Mouse (Mus musculus): Measurements from ENCODE around the gene Nat8f4.
A peak's percentile ranks its signal among the peaks of the same experiment; 100 is the strongest.
"Not testable (repeated sequence)": the region's sequence is repeated elsewhere in the genome, so short reads cannot be mapped to it uniquely, and the experiment has no call there.

The Nat8f4 gene

DNA sequence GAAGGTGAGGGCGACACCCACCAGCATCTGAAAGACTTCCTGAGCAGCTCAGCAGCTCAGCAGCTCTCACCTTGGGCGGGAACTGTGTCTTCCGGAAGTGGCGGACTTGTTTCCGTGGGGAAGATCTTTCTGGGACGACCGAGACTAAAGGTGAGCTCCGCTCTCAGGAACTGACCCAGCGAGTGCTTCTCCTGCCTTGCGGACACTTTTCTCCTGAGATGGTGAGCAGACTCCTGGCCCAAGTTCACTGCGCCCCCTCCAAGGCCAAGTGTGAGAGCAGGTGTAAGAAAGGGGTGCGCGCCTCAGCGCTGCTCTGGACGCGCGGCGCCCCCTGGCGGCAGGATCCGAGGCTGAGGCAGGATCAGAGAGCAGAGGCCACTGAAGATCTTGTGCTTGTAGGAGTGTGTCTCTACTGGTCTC is at the start of gene Nat8f4:
Nat8f4 (minus strand) TSS at position 243 of the 420 bp plus-strand sequence.
- DNase-seq (ENCODE audit: low read depth): peak; percentile 86

GRCm38 (mm10) chr6:85948549-85948948 is 43.9 kb upstream of the Nat8f4 start:
- DNase-seq (ENCODE audit: low read depth): no peak

GRCm38 (mm10) chr6:85942469-85942868 is 37.8 kb upstream of the Nat8f4 start:
- DNase-seq (ENCODE audit: low read depth): no peak

DNA sequence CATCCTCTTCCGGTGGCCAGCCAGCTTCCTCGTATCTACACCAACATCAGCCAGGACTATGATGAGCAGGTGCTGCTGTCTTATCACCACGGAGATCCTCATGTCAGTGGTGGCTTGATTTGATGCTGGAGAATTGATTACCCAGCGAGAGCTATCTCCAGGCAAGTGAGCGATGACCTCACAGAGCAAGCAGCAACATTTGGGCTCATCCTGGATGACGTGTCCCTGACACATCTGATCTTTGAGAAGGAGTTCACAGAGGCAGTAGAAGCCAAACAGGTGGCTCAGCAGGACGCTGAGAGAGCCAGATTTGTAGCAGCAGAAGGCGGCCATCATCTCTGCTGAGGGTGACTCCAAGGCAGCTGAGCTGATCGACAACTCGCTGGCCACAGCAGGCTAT is 34.0 kb upstream of the Nat8f4 start:
- no peak for DNase-seq (ENCODE audit: low read depth)

GRCm38 (mm10) chr6:85936508-85937465 is 32.1 kb upstream of the Nat8f4 start:
- DNase-seq (ENCODE audit: low read depth): peak; percentile 78

GRCm38 (mm10) chr6:85935646-85936045 is 31.0 kb upstream of the Nat8f4 start:
- DNase-seq (ENCODE audit: low read depth): no peak

- no peak for DNase-seq (ENCODE audit: low read depth)
Measured at GRCm38 (mm10) chr6:85934047-85934446, 29.4 kb upstream of the Nat8f4 start.

- no peak for DNase-seq (ENCODE audit: low read depth)
Measured at GRCm38 (mm10) chr6:85929312-85929711, 24.6 kb upstream of the Nat8f4 start.

- no peak for DNase-seq (ENCODE audit: low read depth)
Measured at GRCm38 (mm10) chr6:85927476-85928464, 23.1 kb upstream of the Nat8f4 start.

DNA sequence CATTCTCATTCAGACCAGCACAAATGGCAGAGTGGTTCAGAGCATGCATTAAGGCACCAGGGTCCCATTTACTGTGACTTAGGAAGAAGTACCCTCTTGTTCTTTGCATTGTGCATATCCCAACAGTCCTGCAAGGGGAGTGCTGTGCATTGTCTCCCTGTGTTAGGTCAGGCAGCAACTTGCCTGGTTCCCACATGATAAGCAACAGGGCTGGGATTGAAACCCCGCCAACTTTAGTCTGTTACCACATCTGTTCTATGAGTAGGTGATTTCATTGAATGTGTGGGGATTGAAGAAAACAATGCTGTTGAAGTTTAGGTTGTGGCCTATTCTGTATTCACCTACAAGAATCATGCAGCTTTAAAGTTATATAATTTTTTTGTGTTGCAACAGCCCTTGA is 22.0 kb upstream of the Nat8f4 start:
- DNase-seq (ENCODE audit: low read depth): no peak

DNA sequence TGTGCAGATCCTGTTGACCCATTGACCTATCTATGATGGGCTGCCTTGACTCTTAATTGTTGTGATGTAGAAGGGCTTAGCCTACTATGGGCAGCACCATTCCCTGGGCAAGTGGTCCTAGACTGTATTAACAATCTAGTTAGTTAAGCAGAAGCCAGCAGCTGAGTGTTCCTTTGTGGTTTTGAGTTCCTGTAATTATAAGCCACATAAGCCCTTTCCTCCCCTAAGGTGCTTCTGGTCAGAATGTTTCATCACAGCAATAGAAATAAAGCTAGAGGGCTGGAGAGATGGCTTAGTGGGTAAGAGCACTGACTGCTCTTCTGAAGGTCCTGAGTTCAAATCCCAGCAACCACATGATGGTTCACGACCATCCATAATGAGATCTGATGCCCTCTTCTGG is 19.0 kb upstream of the Nat8f4 start:
- DNase-seq (ENCODE audit: low read depth): no peak

DNA sequence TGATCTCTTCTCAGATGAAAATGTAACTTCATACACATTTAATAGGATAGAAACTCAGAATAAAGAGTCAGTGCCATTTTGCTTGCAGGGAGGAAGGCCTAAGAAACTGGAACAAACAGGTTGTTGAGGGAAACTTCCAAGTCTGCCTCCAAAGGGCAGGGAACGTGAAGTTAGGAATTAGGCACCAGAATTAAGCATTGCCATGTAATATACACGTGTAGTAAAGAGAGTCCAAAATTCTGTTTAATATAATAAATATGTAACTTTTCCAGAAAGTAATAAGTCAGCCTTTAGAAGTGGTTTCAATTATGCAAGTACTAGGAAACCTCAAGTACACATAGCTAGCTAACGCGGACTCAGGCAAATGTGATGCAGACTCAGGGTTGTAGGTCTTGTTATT is 14.7 kb upstream of the Nat8f4 start:
- no peak for DNase-seq (ENCODE audit: low read depth)

- not testable (repeated sequence) for DNase-seq (ENCODE audit: low read depth)
Measured at GRCm38 (mm10) chr6:85918341-85918740, 13.7 kb upstream of the Nat8f4 start.

- DNase-seq (ENCODE audit: low read depth): no peak
Measured at GRCm38 (mm10) chr6:85916596-85916995, 11.9 kb upstream of the Nat8f4 start.

- DNase-seq (ENCODE audit: low read depth): peak; percentile 94
Measured at GRCm38 (mm10) chr6:85915539-85916513, 11.1 kb upstream of the Nat8f4 start, which contains the start of gene Nat8f1. Gene Nat8f1 (minus strand): TSS chr6:85915687.

GRCm38 (mm10) chr6:85915141-85915538 is 10.5 kb upstream of the Nat8f4 start:
- DNase-seq (ENCODE audit: low read depth): no peak

DNA sequence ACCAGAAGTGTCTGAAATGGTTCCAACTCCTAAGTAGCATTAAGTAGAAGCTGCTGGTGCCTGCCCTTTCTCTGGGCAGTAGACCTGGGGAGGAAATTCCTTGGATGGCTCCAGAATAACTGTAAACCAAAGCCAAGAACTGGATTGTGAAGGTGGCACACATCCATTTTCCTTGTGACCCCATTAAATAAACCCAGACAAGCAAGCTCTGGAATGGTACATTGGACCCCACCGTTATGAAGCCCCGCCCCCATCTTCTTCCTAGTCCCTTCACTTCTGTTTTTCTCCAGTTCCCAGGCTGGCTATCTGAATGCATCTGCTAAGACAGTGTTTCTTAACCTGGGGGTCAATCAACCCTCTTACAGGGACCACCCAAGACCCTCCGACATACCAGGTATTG is 6.9 kb upstream of the Nat8f4 start, which contains the start of gene Tprkb:
Tprkb (plus strand) TSS at position 279 of the 400 bp plus-strand sequence.
- no peak for DNase-seq (ENCODE audit: low read depth)

DNA sequence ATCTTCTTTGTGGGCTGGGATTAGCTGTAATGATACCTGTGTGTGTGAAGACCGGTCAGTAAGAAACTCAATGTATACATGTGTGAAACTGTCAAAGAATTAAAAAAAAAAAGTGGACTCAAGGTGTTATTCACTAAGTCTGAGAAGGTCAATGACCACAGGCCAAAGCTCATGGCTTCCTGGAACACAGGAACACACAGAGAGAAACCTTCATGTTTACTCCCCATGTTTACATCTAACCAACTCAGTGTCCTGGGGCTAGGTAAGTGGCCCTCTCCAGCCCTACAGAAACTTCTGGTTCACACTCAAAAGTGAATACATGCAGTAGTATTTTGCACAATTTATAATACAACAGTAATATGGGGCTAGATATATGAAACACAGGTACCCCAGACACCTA is 5.0 kb upstream of the Nat8f4 start:
- DNase-seq (ENCODE audit: low read depth): no peak

- no peak for DNase-seq (ENCODE audit: low read depth)
Measured at GRCm38 (mm10) chr6:85908341-85908740, 3.7 kb upstream of the Nat8f4 start.

- DNase-seq (ENCODE audit: low read depth): not testable (repeated sequence)
Measured at GRCm38 (mm10) chr6:85906911-85907351, 2.2 kb upstream of the Nat8f4 start.

DNA sequence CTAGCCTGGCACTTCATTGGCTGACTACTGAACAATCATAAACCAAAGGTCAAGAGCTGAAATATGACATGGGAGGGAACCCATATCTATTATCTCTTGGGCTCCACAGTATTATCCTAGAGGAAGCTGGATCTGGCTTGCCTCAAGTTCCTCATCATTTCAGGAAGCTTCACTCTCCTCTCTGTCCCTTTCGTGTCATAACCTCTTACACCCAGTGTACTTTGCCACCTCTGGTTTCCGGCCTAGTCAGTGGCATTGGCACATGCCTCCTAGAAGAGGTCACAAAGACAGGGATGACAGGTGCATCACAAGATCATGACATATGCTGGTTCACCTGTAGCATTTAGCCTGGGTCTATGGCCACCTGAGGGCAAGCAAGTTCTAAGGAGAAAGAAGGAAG is 2.4 kb downstream of the Nat8f4 start:
- DNase-seq (ENCODE audit: low read depth): no peak
